Mouse (Mus musculus) stomach, postnatal 0 days (tissue): ENCODE measurements around the gene Nfkbiz.

Experiments
- CTCF ChIP-seq: IDR thresholded peaks from 2 replicates; pipeline ENCODE4 v1.5.1; 2016; ENCODE audit warnings: antibody characterized with exemption, low read depth, mild to moderate bottlenecking, moderate library complexity
- EP300 ChIP-seq: optimal IDR thresholded peaks from 2 replicates; pipeline ENCODE3; 2016; ENCODE audit warnings: antibody characterized with exemption

- no peak for TF ChIP-seq EP300
- no peak for TF ChIP-seq CTCF
Observed at GRCm38 (mm10) chr16:55813916-55814315, 24.8 kb downstream of the Nfkbiz start.
